Mouse (Mus musculus) MEL (cell line): ENCODE data around the gene Agbl2. TPM values are rescaled to one million over a fixed set of nuclear protein-coding genes. Genes with fewer than 3 reads are reported as not detected.

Source experiments
- DNase-seq: peaks from one replicate; pipeline ENCODE4 v3.0.0; 2011; ENCODE audit warnings: low read depth, low spot score
- H3K27ac ChIP-seq: 2 replicates; pipeline ENCODE4 v1.5.1; 2012; ENCODE audit warnings: low read depth, mild to moderate bottlenecking, control low read depth, low read length, moderate library complexity; ENCODE audit not compliant: control insufficient read depth
- H3K27me3 ChIP-seq, 2 experiments: fragments of 150-350 bp in 1 of 2; sonication (generic) in 1 of 2; 2 replicates each; pipeline ENCODE4 v1.6.1; 2012; ENCODE audit warnings: low read length in 2 of 2, mild to moderate bottlenecking in 2 of 2, improper control_type of control experiment in 1 of 2, moderate library complexity in 1 of 2; ENCODE audit not compliant: insufficient read depth in 2 of 2, control insufficient read depth in 1 of 2
- H3K36me3 ChIP-seq, 2 experiments: 2 replicates each; pipeline ENCODE4 v1.6.1; 2012 to 2014; ENCODE audit warnings: low read length in 2 of 2, improper control_type of control experiment in 1 of 2, inconsistent platforms in 1 of 2, mild to moderate bottlenecking in 1 of 2; ENCODE audit not compliant: insufficient read depth in 2 of 2, control insufficient read depth in 1 of 2
- H3K4me1 ChIP-seq, 2 experiments: fragments of 150-350 bp in 1 of 2; sonication (generic) in 1 of 2; 2 replicates each; pipeline ENCODE4 v1.6.1; 2012; ENCODE audit warnings: low read length in 2 of 2, improper control_type of control experiment in 1 of 2, mild to moderate bottlenecking in 1 of 2; ENCODE audit not compliant: insufficient read depth in 2 of 2, control insufficient read depth in 1 of 2
- H3K4me3 ChIP-seq, 2 experiments: fragments of 150-350 bp in 1 of 2; sonication (generic) in 1 of 2; 2 replicates each; pipeline ENCODE4 v1.5.1; 2012; ENCODE audit warnings: low read depth in 2 of 2, low read length in 2 of 2, mild to moderate bottlenecking in 2 of 2, moderate library complexity in 2 of 2, control low read depth in 1 of 2, improper control_type of control experiment in 1 of 2; ENCODE audit not compliant: control insufficient read depth in 1 of 2, insufficient read depth in 1 of 2
- H3K79me2 ChIP-seq: 2 replicates; pipeline ENCODE4 v1.6.1; 2012; ENCODE audit warnings: mild to moderate bottlenecking, low read length, moderate library complexity; ENCODE audit not compliant: control insufficient read depth, poor library complexity, insufficient read depth
- H3K9ac ChIP-seq: 2 replicates; pipeline ENCODE4 v1.6.1; 2012; ENCODE audit warnings: low read depth, mild to moderate bottlenecking, control low read depth, low read length, moderate library complexity; ENCODE audit not compliant: control insufficient read depth, poor library complexity, severe bottlenecking
- H3K9me3 ChIP-seq: fragments of 150-350 bp; sonication (generic); replicated peaks from 2 replicates; pipeline ENCODE4 v1.6.1; 2012; ENCODE audit warnings: mild to moderate bottlenecking, low read length, improper control_type of control experiment, moderate library complexity; ENCODE audit not compliant: insufficient read depth
- BHLHE40 ChIP-seq: IDR thresholded peaks from 2 replicates; pipeline ENCODE4 v1.6.1; 2012; ENCODE audit warnings: low read depth, mild to moderate bottlenecking, inconsistent platforms, low read length, improper control_type of control experiment, borderline replicate concordance
- CHD1 ChIP-seq: IDR thresholded peaks from 2 replicates; pipeline ENCODE4 v1.6.1; 2012; ENCODE audit warnings: low read depth, mild to moderate bottlenecking, inconsistent platforms, low read length, improper control_type of control experiment
- CHD2 ChIP-seq: IDR thresholded peaks from 2 replicates; pipeline ENCODE4 v1.6.1; 2011; ENCODE audit warnings: low read length, improper control_type of control experiment
- CTCF ChIP-seq, 3 experiments: IDR thresholded peaks in 2 of 3; conservative IDR thresholded peaks in 1 of 3; 2 replicates each; pipeline ENCODE4 v1.5.1; 2011 to 2012; ENCODE audit warnings: low read length in 3 of 3, low read depth in 2 of 3, mild to moderate bottlenecking in 2 of 3, improper control_type of control experiment in 1 of 3, inconsistent platforms in 1 of 3, mixed read lengths in 1 of 3, moderate library complexity in 1 of 3; ENCODE audit not compliant: control insufficient read depth in 1 of 3, insufficient read depth in 1 of 3, poor library complexity in 1 of 3, severe bottlenecking in 1 of 3
- E2F4 ChIP-seq: IDR thresholded peaks from 2 replicates; pipeline ENCODE4 v1.6.1; 2011; ENCODE audit warnings: low read depth, low read length, improper control_type of control experiment, borderline replicate concordance
- EP300 ChIP-seq, 2 experiments: IDR thresholded peaks; 2 replicates each; pipeline ENCODE4 v1.6.1; 2011; ENCODE audit warnings: improper control_type of control experiment in 2 of 2, low read length in 2 of 2, low read depth in 1 of 2, mild to moderate bottlenecking in 1 of 2
- ETS1 ChIP-seq: IDR thresholded peaks from 2 replicates; pipeline ENCODE4 v1.6.1; 2012; ENCODE audit warnings: low read depth, mild to moderate bottlenecking, inconsistent platforms, low read length, improper control_type of control experiment, moderate library complexity
- JUND ChIP-seq: IDR thresholded peaks from 2 replicates; pipeline ENCODE4 v1.6.1; 2011; ENCODE audit warnings: low read depth, mild to moderate bottlenecking, improper control_type of control experiment, low read length
- MAFK ChIP-seq: IDR thresholded peaks from 2 replicates; pipeline ENCODE4 v1.6.1; 2011; ENCODE audit warnings: low read depth, mild to moderate bottlenecking, low read length, improper control_type of control experiment, borderline replicate concordance
- MAX ChIP-seq: IDR thresholded peaks from 2 replicates; pipeline ENCODE4 v1.6.1; 2011; ENCODE audit warnings: low read length, improper control_type of control experiment
- MEF2A ChIP-seq: IDR thresholded peaks from 2 replicates; pipeline ENCODE4 v1.6.1; 2014; ENCODE audit warnings: low read depth, mild to moderate bottlenecking, inconsistent platforms, low read length, improper control_type of control experiment; ENCODE audit not compliant: poor library complexity, insufficient replicate concordance, severe bottlenecking; ENCODE audit errors: extremely low read depth
- MXI1 ChIP-seq: IDR thresholded peaks from 2 replicates; pipeline ENCODE4 v1.6.1; 2011; ENCODE audit warnings: mild to moderate bottlenecking, low read depth, low read length, improper control_type of control experiment
- MYB ChIP-seq: IDR thresholded peaks from 2 replicates; pipeline ENCODE4 v1.6.1; 2011; ENCODE audit warnings: mild to moderate bottlenecking, low read depth, low read length, improper control_type of control experiment
- MYC ChIP-seq: IDR thresholded peaks from 2 replicates; pipeline ENCODE4 v1.6.1; 2011; ENCODE audit warnings: low read depth, mild to moderate bottlenecking, low read length, improper control_type of control experiment, moderate library complexity
- NELFE ChIP-seq: IDR thresholded peaks from 2 replicates; pipeline ENCODE4 v1.6.1; 2011; ENCODE audit warnings: low read depth, low read length, improper control_type of control experiment
- POLR2A ChIP-seq, 2 experiments: IDR thresholded peaks; 2 replicates each; pipeline ENCODE4 v1.6.1; 2011 to 2012; ENCODE audit warnings: low read length in 2 of 2, mild to moderate bottlenecking in 2 of 2, control low read depth in 1 of 2, improper control_type of control experiment in 1 of 2, low read depth in 1 of 2, moderate library complexity in 1 of 2; ENCODE audit not compliant: control insufficient read depth in 1 of 2, insufficient read depth in 1 of 2, poor library complexity in 1 of 2
- POLR2AphosphoS5 ChIP-seq: IDR thresholded peaks from 2 replicates; pipeline ENCODE4 v1.6.1; 2012; ENCODE audit warnings: low read depth, borderline replicate concordance, mild to moderate bottlenecking, inconsistent platforms, low read length, moderate library complexity, mixed read lengths
- RAD21 ChIP-seq: IDR thresholded peaks from 2 replicates; pipeline ENCODE4 v1.6.1; 2011; ENCODE audit warnings: mild to moderate bottlenecking, low read depth, low read length, improper control_type of control experiment
- RCOR1 ChIP-seq: IDR thresholded peaks from 2 replicates; pipeline ENCODE4 v1.6.1; 2012; ENCODE audit warnings: low read depth, mild to moderate bottlenecking, inconsistent platforms, low read length, improper control_type of control experiment
- SIN3A ChIP-seq: IDR thresholded peaks from 2 replicates; pipeline ENCODE4 v1.6.1; 2012; ENCODE audit warnings: low read length, improper control_type of control experiment, inconsistent platforms
- SMC3 ChIP-seq: IDR thresholded peaks from 2 replicates; pipeline ENCODE4 v1.6.1; 2011; ENCODE audit warnings: low read depth, low read length, improper control_type of control experiment
- TAL1 ChIP-seq: IDR thresholded peaks from 2 replicates; pipeline ENCODE4 v1.6.1; 2012; ENCODE audit warnings: mild to moderate bottlenecking, inconsistent platforms, low read length, moderate library complexity, mixed read lengths
- TBP ChIP-seq: IDR thresholded peaks from 2 replicates; pipeline ENCODE4 v1.8.0; 2011; ENCODE audit warnings: low read depth, low read length, improper control_type of control experiment
- TCF12 ChIP-seq: IDR thresholded peaks from 2 replicates; pipeline ENCODE4 v1.6.1; 2014; ENCODE audit warnings: low read depth, mild to moderate bottlenecking, inconsistent platforms, low read length, improper control_type of control experiment, moderate library complexity
- UBTF ChIP-seq: IDR thresholded peaks from 2 replicates; pipeline ENCODE4 v1.6.1; 2012; ENCODE audit warnings: low read depth, mild to moderate bottlenecking, inconsistent platforms, low read length, improper control_type of control experiment, moderate library complexity, borderline replicate concordance; ENCODE audit not compliant: insufficient read depth
- USF1 ChIP-seq: IDR thresholded peaks from 2 replicates; pipeline ENCODE4 v1.6.1; 2014; ENCODE audit warnings: low read depth, mild to moderate bottlenecking, inconsistent platforms, low read length, improper control_type of control experiment, moderate library complexity
- USF2 ChIP-seq, 2 experiments: IDR thresholded peaks; 2 replicates each; pipeline ENCODE4 v1.6.1; 2011 to 2012; ENCODE audit warnings: improper control_type of control experiment in 2 of 2, low read length in 2 of 2, borderline replicate concordance in 1 of 2, inconsistent platforms in 1 of 2, low read depth in 1 of 2, mild to moderate bottlenecking in 1 of 2; ENCODE audit not compliant: insufficient read depth in 1 of 2
- ZC3H11A ChIP-seq: IDR thresholded peaks from 2 replicates; pipeline ENCODE4 v1.6.1; 2012; ENCODE audit warnings: low read depth, mild to moderate bottlenecking, inconsistent platforms, low read length, improper control_type of control experiment
- ZMIZ1 ChIP-seq: IDR thresholded peaks from 2 replicates; pipeline ENCODE4 v1.6.1; 2012; ENCODE audit warnings: low read depth, mild to moderate bottlenecking, inconsistent platforms, low read length, improper control_type of control experiment, moderate library complexity
- ZNF384 ChIP-seq: IDR thresholded peaks from 2 replicates; pipeline ENCODE4 v1.6.1; 2012; ENCODE audit warnings: low read depth, mild to moderate bottlenecking, inconsistent platforms, low read length, improper control_type of control experiment
- polyA plus RNA-seq, 2 experiments: library from polyadenylated mRNA; stranded (reverse) in 1 of 2; unstranded in 1 of 2; fragments of >175 nt in 1 of 2; fragments of >200 nt in 1 of 2; gene quantifications; 2 replicates each; pipeline versions ENCODE4 v1.2.1 to v1.2.4; 2012; ENCODE audit warnings: low replicate concordance in 2 of 2, low read depth in 1 of 2; ENCODE audit not compliant: insufficient read length in 2 of 2, insufficient read depth in 1 of 2, missing spikeins in 1 of 2
- total RNA-seq: library from RNA; depleted of rRNA; stranded (reverse); fragments of 300-350 nt; gene quantifications from 2 replicates; pipeline ENCODE4 v1.2.3, GENCODE M21; 2012

Agbl2 gene
- total and polyA plus RNA-seq, 3 experiments: not detected

DNA sequence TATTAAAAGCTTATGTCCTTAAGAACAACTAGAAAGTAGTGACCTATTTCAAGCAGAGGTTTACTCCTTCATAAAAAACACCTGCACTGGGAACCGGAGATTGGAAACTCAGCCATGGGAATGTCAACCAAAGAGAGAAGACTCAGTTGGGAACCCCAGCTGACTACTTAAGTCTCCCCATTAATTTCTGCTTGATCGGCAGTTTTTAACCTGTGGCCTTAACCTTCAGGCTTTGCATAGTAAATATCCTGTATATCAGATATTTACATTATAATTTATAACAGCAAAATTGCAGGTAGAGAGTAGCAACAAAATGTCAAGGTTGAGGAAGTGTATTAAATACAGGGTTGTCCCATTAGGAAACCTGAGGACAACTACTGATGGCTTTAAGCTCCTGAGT, 29.0 kb upstream of the Agbl2 start:
- H3K9me3 ChIP-seq: no peaks in the 10 kb centered on the region
- H3K27ac ChIP-seq: peak overlapping the region; percentile 61
- H3K4me1 ChIP-seq: peaks cover 19 to 31% of the 10 kb centered on the region in 2 experiments
- no peak overlapping the region for H3K9ac ChIP-seq
- peaks cover 42 to 61% of the 10 kb centered on the region in 2 experiments for H3K36me3 ChIP-seq
- H3K79me2 ChIP-seq: peaks cover 33% of the 10 kb centered on the region
- no peak overlapping the region for H3K4me3 ChIP-seq
- no peak for DNase-seq
- no peak for TF ChIP-seq ZC3H11A
- TF ChIP-seq MAFK: peak; percentile 93
- no peak for TF ChIP-seq RAD21
- no peak for TF ChIP-seq MEF2A
- no peak for TF ChIP-seq TCF12
- TF ChIP-seq UBTF: no peak
- TF ChIP-seq, all 39 proteins: peak for 1
- no peaks in the 10 kb centered on the region for H3K27me3 ChIP-seq

DNA sequence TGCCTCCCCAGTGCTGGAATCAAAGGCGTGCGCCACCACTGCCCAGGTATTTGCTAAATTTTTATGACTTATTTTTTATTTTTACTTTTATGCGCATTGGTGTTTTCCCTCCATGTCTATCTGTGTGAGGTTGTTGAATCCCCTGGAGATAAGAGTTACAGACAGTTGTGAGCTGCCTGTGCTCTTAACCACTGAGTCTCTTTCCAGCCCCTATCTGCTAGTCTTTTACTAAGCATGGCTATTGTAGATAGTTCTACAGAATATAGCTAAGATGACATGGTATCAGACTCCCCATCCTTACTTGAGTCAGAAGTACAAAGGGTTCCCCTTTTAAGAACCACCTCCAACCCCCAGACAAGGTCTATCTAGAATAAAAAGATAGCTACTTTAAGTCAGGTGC, 28.3 kb upstream of the Agbl2 start:
- DNase-seq: peak; percentile 81
- Histone ChIP-seq H3K9me3 (no peaks in the 10 kb centered on the region), H3K36me3 (peaks cover 36 to 65% of the 10 kb centered on the region in 2 experiments), H3K4me1 (peaks cover 14 to 29% of the 10 kb centered on the region in 2 experiments), H3K27ac (peak overlapping the region; percentile 61), H3K27me3 (no peaks in the 10 kb centered on the region), H3K9ac (no peak overlapping the region), H3K79me2 (peaks cover 27% of the 10 kb centered on the region), H3K4me3 (no peak overlapping the region)
- TF ChIP-seq SIN3A (peak; percentile 49; the same call in 1 of the 2 replicates), JUND (no peak), MXI1 (0 out of 2 replicates have a peak, but pooled peaks have one; percentile 34), CTCF (IDR thresholded peaks at IDR 0.05 in 2 of 3, conservative IDR thresholded peaks at IDR 0.05 in 1 of 3; ENCODE audit: control insufficient read depth in 1 of 3, insufficient read depth in 1 of 3, low read depth in 2 of 3, low read length in 3 of 3, poor library complexity in 1 of 3, severe bottlenecking in 1 of 3) (no peak), POLR2AphosphoS5 (no peak), USF1 (no peak), BHLHE40 (peak; percentile 67; the same call in 1 of the 2 replicates), MAFK (peak; percentile 35; the same call in 1 of the 2 replicates), TAL1 (peak; percentile 16; the same call in 1 of the 2 replicates), ZC3H11A (no peak), ETS1 (peak; percentile 81; the same call in 1 of the 2 replicates), UBTF (no peak), E2F4 (no peak), NELFE (no peak), MYB (peak; percentile 55; the same call in 1 of the 2 replicates), SMC3 (no peak), RAD21 (no peak), POLR2A (IDR thresholded peaks at IDR 0.05; ENCODE audit: control insufficient read depth in 1 of 2, insufficient read depth in 1 of 2, low read depth in 1 of 2, low read length in 2 of 2, poor library complexity in 1 of 2) (no peak), ZNF384 (no peak), TCF12 (peak; percentile 87), USF2 (IDR thresholded peaks at IDR 0.05; ENCODE audit: borderline replicate concordance in 1 of 2, insufficient read depth in 1 of 2, low read depth in 1 of 2, low read length in 2 of 2) (no peak), RCOR1 (peak; percentile 43; the same call in 1 of the 2 replicates), ZMIZ1 (no peak), CHD2 (no peak), MAX (no peak), TBP (no peak), EP300 (IDR thresholded peaks at IDR 0.05; ENCODE audit: low read depth in 1 of 2, low read length in 2 of 2) (peak; percentile 87 to 89), CHD1 (no peak), MYC (no peak; the same call in 1 of the 2 replicates)
